Mouse (Mus musculus) G1E (cell line): ENCODE measurements around the gene G6pc. TPM values are rescaled to one million over a fixed set of nuclear protein-coding genes. Genes with fewer than 3 reads are reported as not detected.
A peak's percentile ranks its signal among the peaks of the same experiment; 100 is the strongest.
"Not testable (repeated sequence)": the region's sequence is repeated elsewhere in the genome, so short reads cannot be mapped to it uniquely, and the experiment has no call there.

Experiments
- ATAC-seq: 2 replicates; pipeline ENCODE4 v1.8.0; 2016; ENCODE audit warnings: mild to moderate bottlenecking; ENCODE audit not compliant: insufficient number of reproducible peaks, poor library complexity, low FRiP score, severe bottlenecking; ENCODE audit errors: extremely low read depth
- DNase-seq: peaks from one replicate; pipeline ENCODE4 v3.0.0; 2012; ENCODE audit warnings: low spot score
- H3K27me3 ChIP-seq: 2 replicates; pipeline ENCODE4 v1.6.1; 2012; ENCODE audit warnings: mild to moderate bottlenecking, low read length, inconsistent platforms; ENCODE audit not compliant: insufficient read depth
- H3K36me3 ChIP-seq: replicated peaks from 2 replicates; pipeline ENCODE3; 2012; ENCODE audit warnings: mild to moderate bottlenecking, inconsistent platforms
- H3K4me1 ChIP-seq: 2 replicates; pipeline ENCODE4 v1.6.1; 2012; ENCODE audit warnings: low read depth, low read length, inconsistent platforms, mixed read lengths; ENCODE audit not compliant: insufficient read depth
- H3K4me3 ChIP-seq: 2 replicates; pipeline ENCODE4 v1.5.1; 2012; ENCODE audit warnings: low read depth, mild to moderate bottlenecking, inconsistent platforms, low read length, moderate library complexity, mixed read lengths
- H3K9me3 ChIP-seq: replicated peaks from 2 replicates; pipeline ENCODE4 v1.6.1; 2012; ENCODE audit warnings: inconsistent platforms
- CTCF ChIP-seq: IDR thresholded peaks from 2 replicates; pipeline ENCODE4 v1.5.1; 2012; ENCODE audit warnings: low read depth, low read length, inconsistent platforms, mixed read lengths
- GATA1 ChIP-seq: IDR thresholded peaks from 2 replicates; pipeline ENCODE4 v1.6.1; 2012; ENCODE audit warnings: borderline replicate concordance, low read length, inconsistent platforms, mixed read lengths
- GATA2 ChIP-seq: IDR thresholded peaks from 2 replicates; pipeline ENCODE4 v1.6.1; 2012; ENCODE audit warnings: low read depth, low read length, inconsistent platforms, borderline replicate concordance
- POLR2AphosphoS5 ChIP-seq: IDR thresholded peaks from 2 replicates; pipeline ENCODE4 v1.6.1; 2012; ENCODE audit warnings: low read depth, low read length, inconsistent platforms; ENCODE audit not compliant: insufficient replicate concordance
- TAL1 ChIP-seq: conservative IDR thresholded peaks from 2 replicates; pipeline ENCODE4 v1.6.1; 2012; ENCODE audit warnings: low read depth, low read length, inconsistent platforms, mixed read lengths
- polyA plus RNA-seq: library from polyadenylated mRNA; stranded (reverse); fragments of >175 nt; gene quantifications from 2 replicates; pipeline ENCODE4 v1.2.3, GENCODE M21; 2012
- total RNA-seq, 2 experiments: library from RNA; stranded (forward) in 1 of 2; stranded (reverse) in 1 of 2; fragments of 200-1000 nt in 1 of 2; fragments of >200 nt in 1 of 2; fragmentation: Nextera tagmentation in 1 of 2; gene quantifications; 2 replicates each; pipeline ENCODE4 v1.2.3; 2014 to 2017

G6pc gene
- total RNA-seq (2014; fragmentation: Nextera tagmentation) (not detected in 2 replicates), total RNA-seq (2017) (0.05 TPM in 1 of 2 replicates, not detected in the other), polyA plus RNA-seq (not detected in 2 replicates)

GRCm38 (mm10) chr11:101367326-101367935, at the start of gene G6pc:
Gene G6pc, plus strand, starts transcription at chr11:101367561.
- no peak for DNase-seq
- H3K9me3 ChIP-seq, result no peaks in the 10 kb centered on the region
- ATAC-seq, result no peak
- peaks cover 33% of the 10 kb centered on the region for H3K27me3 ChIP-seq
- no peaks in the 10 kb centered on the region for H3K36me3 ChIP-seq
- TF ChIP-seq GATA2 (no peak), CTCF (no peak), POLR2AphosphoS5 (no peak), GATA1 (no peak), TAL1 (no peak)
- H3K4me1 ChIP-seq, result peaks cover 5% of the 10 kb centered on the region
- H3K4me3 ChIP-seq, result no peak within 1 kb of the TSS

- H3K9me3 ChIP-seq, result no peaks in the 10 kb centered on the region
- H3K36me3 ChIP-seq, result peaks cover 95% of the 10 kb centered on the region
- DNase-seq (no peak), ATAC-seq (no peak)
- no peaks in the 10 kb centered on the region for H3K27me3 ChIP-seq
- H3K4me3 ChIP-seq, result no peak overlapping the region
- H3K4me1 ChIP-seq, result peaks cover 28% of the 10 kb centered on the region
- TF ChIP-seq CTCF, result peak; percentile 88
- TF ChIP-seq TAL1, result no peak
Observed at GRCm38 (mm10) chr11:101323609-101324008, 43.8 kb upstream of the G6pc start.

- ATAC-seq (no peak), DNase-seq (no peak)
- H3K27me3 ChIP-seq, result no peaks in the 10 kb centered on the region
- H3K4me1 ChIP-seq, result peaks cover 25% of the 10 kb centered on the region
- no peak for TF ChIP-seq POLR2AphosphoS5
- no peak for TF ChIP-seq TAL1
- TF ChIP-seq GATA1, result no peak
- no peak for TF ChIP-seq CTCF
- TF ChIP-seq GATA2, result no peak
- no peak within 1 kb of the TSS for H3K4me3 ChIP-seq
- no peaks in the 10 kb centered on the region for H3K9me3 ChIP-seq
- peaks cover 92% of the 10 kb centered on the region for H3K36me3 ChIP-seq
Observed at GRCm38 (mm10) chr11:101324763-101325162, 42.6 kb upstream of the G6pc start, which contains the start of gene Aoc2. Gene Aoc2, plus strand, starts transcription at chr11:101325063.

- Histone ChIP-seq H3K4me1 (peaks cover 25% of the 10 kb centered on the region), H3K36me3 (peaks cover 87% of the 10 kb centered on the region)
- H3K4me3 ChIP-seq, DNase-seq, H3K9me3 ChIP-seq, ATAC-seq, H3K27me3 ChIP-seq: not testable (repeated sequence)
Observed at GRCm38 (mm10) chr11:101325201-101325600, 42.2 kb upstream of the G6pc start.

GRCm38 (mm10) chr11:101326147-101326546, 41.2 kb upstream of the G6pc start:
- Histone ChIP-seq H3K9me3 (no peaks in the 10 kb centered on the region), H3K27me3 (no peaks in the 10 kb centered on the region), H3K36me3 (peaks cover 82% of the 10 kb centered on the region), H3K4me3 (no peak overlapping the region), H3K4me1 (peaks cover 18% of the 10 kb centered on the region)
- DNase-seq (no peak), ATAC-seq (no peak)
- TF ChIP-seq GATA2 (no peak), POLR2AphosphoS5 (no peak), CTCF (no peak), TAL1 (no peak), GATA1 (no peak)

- no peak for TF ChIP-seq GATA1
- TF ChIP-seq CTCF, result no peak
- no peak for TF ChIP-seq GATA2
- TF ChIP-seq TAL1, result no peak
- TF ChIP-seq POLR2AphosphoS5, result no peak
- Histone ChIP-seq H3K36me3 (peaks cover 80% of the 10 kb centered on the region), H3K4me3 (no peak overlapping the region), H3K4me1 (peaks cover 14% of the 10 kb centered on the region), H3K9me3 (no peaks in the 10 kb centered on the region), H3K27me3 (no peaks in the 10 kb centered on the region)
- ATAC-seq, result no peak
- DNase-seq, result no peak
Observed at GRCm38 (mm10) chr11:101327311-101327710, 40.0 kb upstream of the G6pc start.
